Mouse (Mus musculus): ENCODE measurements around the gene Ptprs. TPM values are rescaled to one million over a fixed set of nuclear protein-coding genes. Genes with fewer than 3 reads are reported as not detected.

Gene Ptprs
- total RNA-seq, 2 experiments from 2014 or later = 59.2 to 62.2 TPM

DNA sequence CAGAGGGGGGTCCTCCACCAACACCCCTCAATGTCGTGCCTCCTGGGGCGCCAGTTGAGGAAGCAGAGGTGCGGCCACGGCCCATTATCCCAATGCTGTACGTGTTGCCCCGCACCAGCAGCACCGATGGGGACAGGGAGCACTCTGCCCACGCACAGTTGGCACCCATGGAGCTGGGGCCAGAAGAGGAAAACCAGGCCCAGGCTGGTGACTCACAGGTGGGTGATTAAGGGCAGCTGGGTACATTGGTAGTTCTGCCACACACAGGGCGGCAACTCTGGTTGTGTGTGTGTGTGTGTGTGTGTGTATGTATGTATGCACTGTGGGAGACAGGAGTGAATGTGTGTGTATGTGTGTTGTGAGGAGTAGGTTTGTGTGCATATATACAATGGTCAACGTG lies 82.4 kb downstream of the Ptprs start:
- ATAC-seq (replicated peaks; ENCODE audit: poor library complexity, severe bottlenecking) = no peak

DNA sequence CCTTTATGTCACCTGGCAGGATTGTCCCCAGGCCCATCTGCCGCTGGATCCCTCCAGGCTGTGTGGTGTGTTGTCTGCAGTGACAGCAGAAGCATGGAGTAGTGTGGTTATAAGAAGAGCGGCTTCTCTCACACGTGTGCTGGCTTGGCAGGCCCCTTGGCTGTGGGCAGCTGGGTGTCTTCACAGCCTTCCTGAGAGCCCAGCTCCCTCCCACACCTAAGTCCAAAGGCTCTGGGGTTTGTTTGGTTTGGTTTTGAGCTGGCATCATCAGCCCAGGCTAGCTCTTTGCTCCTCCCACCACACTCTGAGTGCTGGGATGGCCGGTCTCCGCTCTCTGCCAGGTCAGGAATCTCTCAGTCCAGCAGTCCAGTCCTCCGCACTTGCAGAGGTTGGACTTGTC lies 83.0 kb downstream of the Ptprs start:
- ATAC-seq (replicated peaks; ENCODE audit: poor library complexity, severe bottlenecking) = no peak

DNA sequence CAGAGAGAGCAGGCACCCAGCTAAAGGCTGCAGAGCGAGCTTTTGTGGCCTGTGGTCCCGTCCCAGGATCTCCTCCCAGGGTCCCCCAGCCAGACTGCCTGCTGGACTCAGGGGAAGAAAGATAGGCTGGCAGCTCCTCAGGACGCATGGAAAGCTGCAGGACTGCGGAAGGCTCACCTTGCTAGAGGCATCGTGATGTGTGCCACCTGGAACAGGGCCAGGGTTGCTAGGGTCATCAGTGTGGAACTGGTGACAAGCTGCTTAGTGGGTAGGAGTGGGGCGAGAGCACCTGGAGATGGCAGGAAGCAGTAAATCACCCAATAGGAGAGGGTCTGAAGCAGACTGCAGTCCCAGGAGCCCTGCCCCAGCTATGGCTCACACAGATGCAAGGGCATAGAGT lies 88.7 kb downstream of the Ptprs start:
- ATAC-seq (replicated peaks; ENCODE audit: poor library complexity, severe bottlenecking) = no peak

DNA sequence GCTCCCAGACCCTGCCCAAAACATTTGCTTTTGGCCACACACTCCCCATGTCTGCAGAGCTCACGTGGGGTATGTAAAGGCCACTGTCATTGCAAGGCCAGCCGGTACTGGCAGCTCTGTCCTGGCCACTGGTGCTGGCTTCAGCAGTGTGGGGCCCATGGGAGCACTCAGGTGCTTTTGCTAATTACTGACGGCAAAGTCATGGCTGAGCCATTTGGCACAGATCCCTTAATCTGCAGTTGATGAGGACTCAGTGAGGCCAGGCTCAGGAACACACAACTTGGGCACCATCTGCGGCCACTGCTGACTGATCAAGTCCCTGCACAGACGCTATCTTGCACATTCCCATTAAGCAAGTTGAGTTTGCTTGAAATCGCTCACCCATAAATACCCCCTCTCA lies 91.4 kb downstream of the Ptprs start:
- ATAC-seq (replicated peaks; ENCODE audit: poor library complexity, severe bottlenecking) = no peak

DNA sequence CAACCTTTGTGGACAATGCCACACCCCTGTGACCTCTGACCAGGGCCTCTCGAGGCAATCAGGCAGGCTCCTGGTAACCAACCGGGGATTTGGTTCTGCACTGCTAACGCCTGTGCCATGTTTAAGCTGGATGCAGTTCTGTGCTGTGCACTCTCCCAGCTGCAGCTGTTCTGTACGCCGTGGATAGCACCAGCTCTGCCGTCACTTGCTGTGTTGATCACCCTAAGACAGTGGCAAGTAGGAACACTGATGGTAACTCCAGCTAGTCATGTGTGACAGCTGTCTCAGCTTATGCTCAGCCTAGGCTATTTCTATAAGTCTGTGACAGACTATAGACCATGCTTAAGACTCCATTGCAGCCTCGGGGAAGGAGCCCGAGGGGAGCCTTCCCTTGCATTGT lies 93.3 kb downstream of the Ptprs start:
- no peak for ATAC-seq (replicated peaks; ENCODE audit: poor library complexity, severe bottlenecking)

DNA sequence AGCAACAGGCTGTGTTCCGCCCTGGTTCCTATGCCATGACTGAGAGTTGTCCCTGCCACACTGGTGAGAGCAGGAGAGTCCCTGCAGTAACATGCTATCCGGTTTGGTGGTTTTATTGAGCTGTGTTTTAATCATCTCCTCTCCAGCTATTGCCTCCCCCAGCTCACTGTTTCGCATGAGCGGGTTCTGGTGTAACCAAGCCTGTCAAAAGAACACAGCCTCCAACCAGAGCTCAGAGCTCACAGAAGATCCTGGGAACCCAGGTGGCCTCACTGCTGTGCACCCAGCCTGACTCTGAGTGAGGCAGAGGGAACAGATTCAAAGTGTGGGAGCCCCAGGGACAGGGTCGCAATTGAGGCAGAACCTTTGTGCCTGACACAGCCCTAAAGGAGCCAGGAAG lies 95.1 kb downstream of the Ptprs start:
- ATAC-seq (replicated peaks; ENCODE audit: poor library complexity, severe bottlenecking) = no peak

DNA sequence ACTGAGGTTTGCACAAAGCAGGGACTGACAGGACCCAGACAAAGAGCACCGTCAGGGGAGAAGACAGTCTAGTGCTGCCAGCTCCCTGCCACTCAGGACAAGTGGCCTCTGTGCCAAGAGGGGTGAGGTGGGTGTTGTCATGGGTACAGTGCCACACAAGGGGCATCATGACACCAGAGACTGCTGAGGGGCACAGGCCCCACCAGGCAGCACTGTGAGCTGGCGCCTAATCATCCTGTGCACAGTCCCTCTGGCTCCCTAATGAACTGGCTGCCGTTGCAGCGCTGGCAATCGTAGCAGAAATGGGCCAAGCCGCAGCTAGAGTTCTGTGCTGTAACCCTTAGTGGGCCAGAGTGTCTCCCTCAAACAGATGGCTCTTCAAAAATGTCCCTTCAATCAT lies 96.0 kb downstream of the Ptprs start:
- ATAC-seq (replicated peaks; ENCODE audit: poor library complexity, severe bottlenecking) = no peak

DNA sequence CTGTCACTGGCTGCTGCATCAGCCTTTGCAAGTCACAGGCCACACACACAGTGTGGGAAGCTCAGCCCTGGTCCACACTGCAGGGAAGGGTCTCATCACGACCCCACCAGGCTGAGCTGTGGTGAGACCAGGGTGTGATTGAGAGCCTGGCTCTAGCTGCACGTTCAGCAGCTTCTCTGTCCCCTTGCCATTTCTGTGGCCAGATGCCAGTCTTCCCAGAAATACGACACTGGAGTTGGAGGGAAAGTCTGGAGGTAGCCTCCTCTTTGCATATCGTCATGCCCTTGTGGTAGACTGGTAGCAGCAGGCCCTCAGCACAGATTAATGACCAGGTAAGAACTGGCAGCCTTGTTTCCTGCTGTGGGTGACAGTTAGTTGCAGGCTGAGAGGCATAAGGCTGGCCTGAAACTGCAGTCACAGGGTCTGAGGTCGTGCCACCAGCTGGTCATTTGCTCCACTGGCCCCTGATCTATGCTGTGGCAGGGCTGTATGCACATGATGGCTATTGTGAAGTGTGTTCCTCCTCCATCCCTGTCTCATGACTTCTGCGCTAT lies 96.9 kb downstream of the Ptprs start:
- no peak for ATAC-seq (replicated peaks; ENCODE audit: poor library complexity, severe bottlenecking)

DNA sequence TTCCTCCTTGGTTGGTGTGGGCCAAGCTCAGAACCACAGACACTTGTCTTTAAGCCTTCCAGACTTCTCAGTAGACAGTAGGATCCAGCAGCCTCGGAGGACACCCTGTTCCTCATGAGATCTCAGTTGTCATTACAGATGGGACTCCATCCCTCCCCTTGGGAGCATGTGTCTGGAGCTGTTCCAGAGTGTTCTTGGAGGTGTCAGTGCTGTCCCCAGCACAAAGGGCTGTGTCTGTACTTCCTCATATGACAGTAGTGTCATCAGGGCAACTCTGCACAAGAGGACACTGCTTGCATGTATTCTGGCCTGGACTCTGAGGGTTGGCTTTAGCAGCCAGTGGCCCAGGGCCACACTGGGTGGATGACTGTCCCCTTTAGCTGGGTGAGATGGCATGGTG lies 101.4 kb downstream of the Ptprs start:
- no peak; the same call in 1 of the 2 replicates for ATAC-seq (replicated peaks; ENCODE audit: poor library complexity, severe bottlenecking)

DNA sequence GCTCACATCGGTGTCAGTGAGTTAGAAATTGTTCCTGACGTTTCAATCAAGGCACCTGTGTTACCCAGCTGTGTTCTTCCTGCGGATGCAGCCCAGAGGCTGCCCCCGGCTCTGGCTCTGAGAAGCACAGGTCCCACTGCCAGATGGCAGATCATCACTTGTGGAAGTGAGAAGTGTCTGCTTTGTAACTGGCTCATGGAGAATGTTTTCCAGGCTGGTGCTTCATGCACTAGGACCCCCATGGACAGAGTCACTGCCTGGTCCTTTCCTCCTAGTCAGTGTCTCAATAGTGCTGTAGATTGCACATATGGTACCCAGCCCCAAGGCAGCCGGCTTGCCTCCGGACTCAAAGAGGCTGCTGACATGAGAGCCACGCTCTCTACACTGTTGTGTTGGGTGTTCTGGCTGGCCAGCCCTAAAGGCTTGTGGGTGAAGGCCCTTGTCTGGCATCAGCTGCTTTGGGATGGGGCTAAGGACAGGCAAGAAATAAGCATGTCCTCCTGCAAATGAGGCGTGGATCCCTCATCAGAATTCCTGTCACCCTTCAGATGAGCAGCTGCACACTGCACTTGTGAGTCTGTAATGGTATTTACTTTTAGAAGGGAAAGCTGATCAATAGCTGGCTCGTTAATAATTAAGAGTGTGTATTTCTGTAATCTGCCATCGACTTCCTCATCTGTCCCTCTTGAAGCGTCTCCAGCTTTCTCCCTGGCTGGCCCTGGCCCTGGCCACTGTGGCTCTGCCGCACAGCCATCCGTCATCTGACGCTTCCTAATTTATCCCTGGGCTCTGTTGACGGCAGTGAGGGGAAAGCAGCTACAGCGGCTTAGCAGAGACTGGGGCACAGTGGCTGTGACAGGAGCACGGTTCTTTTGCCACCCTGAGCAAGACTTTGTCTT lies 102.9 kb downstream of the Ptprs start:
- no peak for ATAC-seq (replicated peaks; ENCODE audit: poor library complexity, severe bottlenecking)

DNA sequence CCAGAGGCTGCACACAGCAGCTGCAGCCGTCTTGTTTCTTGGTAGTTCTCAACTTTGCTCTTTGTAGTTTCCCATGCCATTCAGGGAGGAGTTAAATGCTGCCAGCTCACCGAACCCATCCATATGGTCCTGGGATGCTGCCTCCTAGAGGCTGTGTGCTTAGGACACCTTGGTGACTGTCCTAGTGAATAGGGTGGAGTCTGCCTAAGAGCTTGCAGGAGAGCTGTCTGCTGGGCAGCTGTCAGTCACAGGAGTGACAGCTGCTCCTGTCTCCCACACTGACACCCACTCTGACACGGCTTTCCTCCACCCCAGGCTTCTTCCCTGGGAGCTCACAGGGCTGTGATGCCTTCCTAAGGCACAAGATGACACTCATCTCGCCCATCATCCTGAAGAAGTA lies 104.2 kb downstream of the Ptprs start:
- ATAC-seq (replicated peaks; ENCODE audit: poor library complexity, severe bottlenecking) = no peak

DNA sequence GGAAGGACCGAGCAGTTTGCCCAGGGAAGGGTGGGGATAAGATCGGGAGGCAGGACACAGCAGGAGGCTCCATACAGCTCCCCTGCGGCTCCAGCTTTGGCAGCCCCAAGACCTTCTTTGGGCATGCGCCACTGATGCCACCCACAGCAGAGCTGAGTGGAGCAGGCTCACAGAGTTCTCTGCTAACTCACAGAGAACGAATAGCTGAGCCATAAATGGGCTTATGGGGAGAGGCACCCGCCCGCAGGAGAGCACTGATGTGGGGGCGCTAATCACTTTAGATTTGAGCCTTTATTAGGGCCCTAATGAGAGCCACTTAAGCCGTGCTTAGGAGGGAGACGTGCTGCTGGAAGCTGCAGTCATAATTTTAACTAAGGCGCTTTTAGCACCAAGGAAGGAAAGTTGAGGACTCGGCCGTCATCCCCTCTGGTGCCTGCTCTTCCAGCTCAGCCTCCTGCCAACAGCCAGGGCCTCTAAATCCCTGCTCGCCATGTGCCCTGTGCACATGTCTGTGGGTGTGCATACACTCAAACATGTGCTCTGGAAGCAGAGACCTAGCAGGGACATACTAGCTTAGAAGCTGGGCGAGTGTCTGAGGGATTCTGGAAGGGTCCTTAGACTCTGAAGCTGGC lies 105.1 kb downstream of the Ptprs start:
- ATAC-seq (replicated peaks; ENCODE audit: poor library complexity, severe bottlenecking) = no peak

DNA sequence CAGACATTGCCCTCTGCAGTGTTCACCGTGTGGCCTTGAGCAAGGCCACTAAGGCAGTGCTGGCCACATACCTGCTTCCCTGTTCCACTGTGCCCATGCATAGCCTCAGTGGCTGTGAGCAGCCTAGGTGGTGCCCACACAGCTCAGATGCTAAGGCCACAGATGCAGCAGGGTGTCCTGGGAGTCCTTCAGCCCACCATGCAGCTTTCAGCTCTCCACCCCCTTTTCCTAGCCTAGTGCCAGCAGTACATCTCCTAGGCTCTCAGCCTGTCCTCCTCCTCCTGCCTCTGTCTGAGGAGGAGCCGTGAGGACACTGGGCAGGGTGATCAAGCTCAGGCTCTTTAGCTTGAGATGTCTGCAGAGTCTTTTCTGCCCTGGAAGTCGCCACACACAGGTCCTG lies 106.2 kb downstream of the Ptprs start:
- no peak for ATAC-seq (replicated peaks; ENCODE audit: poor library complexity, severe bottlenecking)

DNA sequence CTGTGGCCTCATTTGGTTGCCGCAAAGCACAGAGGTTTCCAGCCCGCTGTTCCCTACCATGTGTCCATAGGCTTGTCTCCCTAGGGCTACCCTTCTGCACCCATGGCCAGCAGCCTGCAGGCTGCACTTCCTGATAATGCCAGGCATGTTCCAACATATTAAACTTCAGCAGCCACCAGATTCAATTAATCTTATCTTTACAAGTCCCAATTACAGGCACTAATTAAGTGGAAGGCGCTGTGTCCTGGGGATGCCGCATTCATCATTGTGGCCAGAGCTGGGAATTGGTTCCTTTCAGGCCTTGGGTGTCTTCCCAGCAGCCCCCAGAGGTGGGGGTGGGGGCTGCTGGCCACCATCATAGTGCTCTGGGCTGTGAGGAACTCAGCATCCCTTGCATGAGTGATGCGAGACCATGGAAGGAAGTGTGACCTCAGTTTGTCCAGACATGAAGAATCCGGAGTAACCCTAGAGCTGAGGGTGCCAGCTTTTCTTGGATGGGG lies 107.9 kb downstream of the Ptprs start:
- no peak for ATAC-seq (replicated peaks; ENCODE audit: poor library complexity, severe bottlenecking)

DNA sequence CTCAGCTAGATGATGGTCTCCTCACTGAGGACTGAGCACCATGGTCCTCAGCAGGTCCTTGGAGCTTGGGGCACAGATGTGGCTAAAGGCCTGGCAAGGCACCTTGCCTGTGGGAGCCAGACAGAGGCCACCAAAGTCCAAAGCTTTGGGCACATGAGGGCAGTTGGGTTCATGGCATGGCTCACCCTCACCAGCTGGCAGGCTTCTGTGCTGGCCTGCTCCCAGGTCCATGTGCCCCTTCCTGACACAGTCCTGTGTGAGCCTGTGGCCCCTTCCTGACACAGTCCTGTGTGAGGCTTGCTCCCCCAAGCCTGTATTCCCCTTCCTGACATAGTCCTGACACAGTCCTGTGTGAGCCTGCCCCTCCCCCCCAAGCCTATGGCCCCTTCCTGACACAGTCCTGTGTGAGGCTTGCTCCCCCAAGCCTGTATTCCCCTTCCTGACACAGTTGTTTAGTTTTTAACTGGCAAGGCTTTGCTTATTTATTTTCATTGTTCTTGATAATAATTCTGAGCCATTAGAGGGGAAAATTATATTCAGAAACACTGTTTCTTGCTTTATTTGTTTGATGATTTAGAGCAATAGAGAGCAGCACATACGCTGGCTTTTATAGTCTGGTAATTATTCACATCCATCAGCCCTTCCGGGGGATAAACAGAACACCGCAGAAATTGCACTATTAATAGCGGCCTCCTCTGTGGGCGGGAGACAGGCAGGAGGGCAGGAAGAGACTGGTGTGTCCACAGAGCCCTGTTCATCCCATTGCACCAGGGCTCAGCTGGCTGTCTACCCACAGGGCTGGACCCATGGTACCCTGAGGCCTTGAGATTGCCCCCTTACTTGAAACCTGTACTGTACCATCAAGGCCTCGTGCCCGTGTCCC lies 110.3 kb downstream of the Ptprs start:
- ATAC-seq (replicated peaks; ENCODE audit: poor library complexity, severe bottlenecking) = peak; percentile 63

Other genes starting within 250 kb of the Ptprs start
- gene Fem1a, start 219.7 kb downstream of the Ptprs start, total RNA-seq (2014; fragmentation: Nextera tagmentation) = 16.8 and 17.3 TPM in 2 replicates
- 25.6 and 26.5 TPM in 2 replicates for gene Fem1a, start 219.7 kb downstream of the Ptprs start, total RNA-seq (2017)
- 8.2 and 14.5 TPM in 2 replicates for gene Ticam1, start 199.7 kb downstream of the Ptprs start, total RNA-seq (2014; fragmentation: Nextera tagmentation)
- 2.7 and 6.1 TPM in 2 replicates for gene Ticam1, start 199.7 kb downstream of the Ptprs start, total RNA-seq (2017)
- 17.0 and 19.3 TPM in 2 replicates for gene Plin3, start 183.6 kb downstream of the Ptprs start, total RNA-seq (2014; fragmentation: Nextera tagmentation)
- gene Plin3, start 183.6 kb downstream of the Ptprs start, total RNA-seq (2017) = 29.0 and 29.2 TPM in 2 replicates
- gene Arrdc5, start 176.2 kb downstream of the Ptprs start, total RNA-seq (2014; fragmentation: Nextera tagmentation) = not detected in 2 replicates
- not detected in 2 replicates for gene Arrdc5, start 176.2 kb downstream of the Ptprs start, total RNA-seq (2017)
- gene Uhrf1, start 173.2 kb downstream of the Ptprs start, total RNA-seq (2014; fragmentation: Nextera tagmentation) = 149 and 159 TPM in 2 replicates
- 168 and 171 TPM in 2 replicates for gene Uhrf1, start 173.2 kb downstream of the Ptprs start, total RNA-seq (2017)
- gene Kdm4b, start 150.4 kb downstream of the Ptprs start, total RNA-seq (2014; fragmentation: Nextera tagmentation) = 7.7 and 13.3 TPM in 2 replicates
- 5.7 and 8.9 TPM in 2 replicates for gene Kdm4b, start 150.4 kb downstream of the Ptprs start, total RNA-seq (2017)
- gene Znrf4, start 35.9 kb upstream of the Ptprs start, total RNA-seq (2014; fragmentation: Nextera tagmentation) = not detected in 2 replicates
- not detected in 2 replicates for gene Znrf4, start 35.9 kb upstream of the Ptprs start, total RNA-seq (2017)
- 0.84 and 1.1 TPM in 2 replicates for gene Gm20219, start 77.9 kb upstream of the Ptprs start, total RNA-seq (2014; fragmentation: Nextera tagmentation)
- gene Gm20219, start 77.9 kb upstream of the Ptprs start, total RNA-seq (2017) = 0.41 TPM in 1 of 2 replicates, not detected in the other
- gene Safb2, start 108.1 kb upstream of the Ptprs start, total RNA-seq (2014; fragmentation: Nextera tagmentation) = 99.5 and 132 TPM in 2 replicates
- gene Safb2, start 108.1 kb upstream of the Ptprs start, total RNA-seq (2017) = 66.4 and 76.5 TPM in 2 replicates
- 69.1 and 99.9 TPM in 2 replicates for gene Safb, start 108.3 kb upstream of the Ptprs start, total RNA-seq (2014; fragmentation: Nextera tagmentation)
- 72.9 and 77.2 TPM in 2 replicates for gene Safb, start 108.3 kb upstream of the Ptprs start, total RNA-seq (2017)
- gene 2410015M20Rik, start 133.3 kb upstream of the Ptprs start, total RNA-seq (2014; fragmentation: Nextera tagmentation) = 140 and 159 TPM in 2 replicates
- gene 2410015M20Rik, start 133.3 kb upstream of the Ptprs start, total RNA-seq (2017) = 147 and 185 TPM in 2 replicates
- gene Rpl36, start 136.9 kb upstream of the Ptprs start, total RNA-seq (2014; fragmentation: Nextera tagmentation) = 1,578 and 3,268 TPM in 2 replicates
- gene Rpl36, start 136.9 kb upstream of the Ptprs start, total RNA-seq (2017) = 2,318 and 2,523 TPM in 2 replicates
- gene Lonp1, start 150.4 kb upstream of the Ptprs start, total RNA-seq (2014; fragmentation: Nextera tagmentation) = 38.2 and 45.5 TPM in 2 replicates
- gene Lonp1, start 150.4 kb upstream of the Ptprs start, total RNA-seq (2017) = 64.1 and 68.4 TPM in 2 replicates
- not detected in 2 replicates for gene Catsperd, start 151.7 kb upstream of the Ptprs start, total RNA-seq (2014; fragmentation: Nextera tagmentation)
- gene Catsperd, start 151.7 kb upstream of the Ptprs start, total RNA-seq (2017) = 0.77 TPM in 1 of 2 replicates, not detected in the other
- gene Ranbp3, start 196.8 kb upstream of the Ptprs start, total RNA-seq (2014; fragmentation: Nextera tagmentation) = 43.9 and 64.7 TPM in 2 replicates
- 57.2 and 70.1 TPM in 2 replicates for gene Ranbp3, start 196.8 kb upstream of the Ptprs start, total RNA-seq (2017)
- 134 and 201 TPM in 2 replicates for gene Ndufa11, start 241.3 kb upstream of the Ptprs start, total RNA-seq (2014; fragmentation: Nextera tagmentation)
- gene Ndufa11, start 241.3 kb upstream of the Ptprs start, total RNA-seq (2017) = 99.5 and 106 TPM in 2 replicates
- gene Vmac, start 241.5 kb upstream of the Ptprs start, total RNA-seq (2014; fragmentation: Nextera tagmentation) = 5.3 and 9.1 TPM in 2 replicates
- 3.7 and 9.1 TPM in 2 replicates for gene Vmac, start 241.5 kb upstream of the Ptprs start, total RNA-seq (2017)